Mouse (Mus musculus) embryo, embryonic 10 days (tissue): ENCODE results near the gene Cby3.

Source experiments
- DNase-seq: peaks from one replicate; pipeline ENCODE4 v3.0.0-alpha.2; 2015; ENCODE audit warnings: low spot score

The Cby3 gene

GRCm38 (mm10) chr11:50389616-50390015 is 35.4 kb downstream of the Cby3 start:
- no peak for DNase-seq

GRCm38 (mm10) chr11:50391272-50391960 is 37.2 kb downstream of the Cby3 start:
- no peak for DNase-seq

- DNase-seq: no peak
These were observed 39.0 kb downstream of the Cby3 start for GRCm38 (mm10) chr11:50393306-50393705.

GRCm38 (mm10) chr11:50394731-50395130 is 40.5 kb downstream of the Cby3 start:
- DNase-seq: no peak

- DNase-seq: peak; percentile 21
These were observed 42.6 kb downstream of the Cby3 start for GRCm38 (mm10) chr11:50396766-50397307.

- no peak for DNase-seq
These were observed 43.1 kb downstream of the Cby3 start for GRCm38 (mm10) chr11:50397316-50397715.

GRCm38 (mm10) chr11:50398803-50399202 is 44.5 kb downstream of the Cby3 start:
- DNase-seq: no peak

GRCm38 (mm10) chr11:50402481-50402880 is 48.2 kb downstream of the Cby3 start:
- DNase-seq: no peak

GRCm38 (mm10) chr11:50403367-50404014 is 49.2 kb downstream of the Cby3 start:
- DNase-seq: no peak

GRCm38 (mm10) chr11:50407235-50407634 is 53.0 kb downstream of the Cby3 start:
- peak; percentile 26 for DNase-seq
